Mouse (Mus musculus): ENCODE measurements at regions not wholly inside any gene's neighbourhood (a gene's known extent, or its start where the extent isn't known, plus 50 kb on each side); places are given as distances from the start of the nearest gene placed in this dataset.

GRCm38 (mm10) chr2:160240531-160241379 is 93.2 kb downstream of the Gm826 start:
- 13% methylated on average over 12 of the region's 12 CpGs for WGBS
- Histone ChIP-seq H3K4me3 (replicated peaks; ENCODE audit: low read depth, low read length) (no peak overlapping the region), H3K27ac (no peak overlapping the region), H3K27me3 (ENCODE audit: insufficient read depth, low read length) (no peaks in the 10 kb centered on the region), H3K4me2 (ENCODE audit: low read length) (no peak overlapping the region), H3K36me3 (ENCODE audit: insufficient read depth, low read length) (no peaks in the 10 kb centered on the region), H3K9me3 (replicated peaks; ENCODE audit: low read length) (no peaks in the 10 kb centered on the region), H3K4me1 (replicated peaks; ENCODE audit: insufficient read depth, low read length) (peaks cover 6% of the 10 kb centered on the region; the same call in 1 of the 2 replicates), H3K9ac (ENCODE audit: low read depth, low read length) (no peak overlapping the region)
- ATAC-seq (replicated peaks; ENCODE audit: low FRiP score, low read depth) (peak; percentile 66), DNase-seq (ENCODE audit: low spot score) (peak; percentile 28)
- TF ChIP-seq CTCF (IDR thresholded peaks at IDR 0.05; ENCODE audit: low read depth): no peak

- 86% methylated on average over 3 of the region's 3 CpGs for WGBS
- Histone ChIP-seq H3K9ac (ENCODE audit: low read depth, low read length) (no peak overlapping the region), H3K4me2 (ENCODE audit: low read length) (no peak overlapping the region), H3K4me1 (replicated peaks; ENCODE audit: insufficient read depth, low read length) (peaks cover 6% of the 10 kb centered on the region; the same call in 1 of the 2 replicates), H3K27me3 (ENCODE audit: insufficient read depth, low read length) (no peaks in the 10 kb centered on the region), H3K27ac (no peak overlapping the region), H3K36me3 (ENCODE audit: insufficient read depth, low read length) (no peaks in the 10 kb centered on the region), H3K4me3 (replicated peaks; ENCODE audit: low read depth, low read length) (no peak overlapping the region), H3K9me3 (replicated peaks; ENCODE audit: low read length) (no peaks in the 10 kb centered on the region)
- no peak for TF ChIP-seq CTCF (IDR thresholded peaks at IDR 0.05; ENCODE audit: low read depth)
- no peak for DNase-seq (ENCODE audit: low spot score)
- ATAC-seq (replicated peaks; ENCODE audit: low FRiP score, low read depth): no peak
Measured at GRCm38 (mm10) chr2:160237436-160238104, 96.4 kb downstream of the Gm826 start.

- no peak overlapping the region for H3K9ac ChIP-seq (ENCODE audit: low read depth, low read length)
- peaks cover 6% of the 10 kb centered on the region; the same call in 1 of the 2 replicates for H3K4me1 ChIP-seq (replicated peaks; ENCODE audit: insufficient read depth, low read length)
- H3K27me3 ChIP-seq (ENCODE audit: insufficient read depth, low read length): no peaks in the 10 kb centered on the region
- no peaks in the 10 kb centered on the region for H3K9me3 ChIP-seq (replicated peaks; ENCODE audit: low read length)
- no peaks in the 10 kb centered on the region for H3K36me3 ChIP-seq (ENCODE audit: insufficient read depth, low read length)
- H3K4me3 ChIP-seq (replicated peaks; ENCODE audit: low read depth, low read length): no peak overlapping the region
- H3K4me2 ChIP-seq (ENCODE audit: low read length): no peak overlapping the region
- no peak overlapping the region for H3K27ac ChIP-seq
- ATAC-seq (replicated peaks; ENCODE audit: low FRiP score, low read depth) (no peak), DNase-seq (ENCODE audit: low spot score) (no peak)
- WGBS: 69% methylated on average over 7 of the region's 7 CpGs
- no peak for TF ChIP-seq CTCF (IDR thresholded peaks at IDR 0.05; ENCODE audit: low read depth)
Measured at GRCm38 (mm10) chr2:160236806-160237205, 97.2 kb downstream of the Gm826 start.

GRCm38 (mm10) chr2:160230786-160231185 is 103.2 kb downstream of the Gm826 start:
- Histone ChIP-seq H3K9ac (ENCODE audit: low read depth, low read length) (no peak overlapping the region), H3K27me3 (ENCODE audit: insufficient read depth, low read length) (no peaks in the 10 kb centered on the region), H3K36me3 (ENCODE audit: insufficient read depth, low read length) (no peaks in the 10 kb centered on the region), H3K9me3 (replicated peaks; ENCODE audit: low read length) (no peaks in the 10 kb centered on the region), H3K4me3 (replicated peaks; ENCODE audit: low read depth, low read length) (no peak overlapping the region), H3K4me1 (replicated peaks; ENCODE audit: insufficient read depth, low read length) (no peaks in the 10 kb centered on the region), H3K27ac (no peak overlapping the region), H3K4me2 (ENCODE audit: low read length) (no peak overlapping the region)
- TF ChIP-seq CTCF (IDR thresholded peaks at IDR 0.05; ENCODE audit: low read depth): no peak
- WGBS: 52% methylated on average over 8 of the region's 8 CpGs
- peak; percentile 71 for ATAC-seq (replicated peaks; ENCODE audit: low FRiP score, low read depth)
- DNase-seq (ENCODE audit: low spot score): peak; percentile 17

- no peak overlapping the region for H3K4me2 ChIP-seq (ENCODE audit: low read length)
- no peak overlapping the region for H3K9ac ChIP-seq (ENCODE audit: low read depth, low read length)
- no peak for DNase-seq (ENCODE audit: low spot score)
- no peaks in the 10 kb centered on the region for H3K36me3 ChIP-seq (ENCODE audit: insufficient read depth, low read length)
- no peak overlapping the region for H3K27ac ChIP-seq
- no peaks in the 10 kb centered on the region for H3K27me3 ChIP-seq (ENCODE audit: insufficient read depth, low read length)
- no peak overlapping the region for H3K4me3 ChIP-seq (replicated peaks; ENCODE audit: low read depth, low read length)
- no peaks in the 10 kb centered on the region for H3K4me1 ChIP-seq (replicated peaks; ENCODE audit: insufficient read depth, low read length)
- H3K9me3 ChIP-seq (replicated peaks; ENCODE audit: low read length): no peaks in the 10 kb centered on the region
- WGBS: 81% methylated on average over 8 of the region's 8 CpGs
- ATAC-seq (replicated peaks; ENCODE audit: low FRiP score, low read depth): no peak
- TF ChIP-seq CTCF (IDR thresholded peaks at IDR 0.05; ENCODE audit: low read depth): no peak
Measured at GRCm38 (mm10) chr2:160228331-160229035, 105.5 kb downstream of the Gm826 start.

GRCm38 (mm10) chr2:160225450-160225849 is 108.5 kb downstream of the Gm826 start:
- H3K4me3 ChIP-seq (replicated peaks; ENCODE audit: low read depth, low read length): no peak overlapping the region
- ATAC-seq (replicated peaks; ENCODE audit: low FRiP score, low read depth): peak; percentile 43; the same call in 1 of the 2 replicates
- H3K27me3 ChIP-seq (ENCODE audit: insufficient read depth, low read length): no peaks in the 10 kb centered on the region
- no peak overlapping the region for H3K27ac ChIP-seq
- 39% methylated on average over 5 of the region's 5 CpGs for WGBS
- no peak for TF ChIP-seq CTCF (IDR thresholded peaks at IDR 0.05; ENCODE audit: low read depth)
- H3K36me3 ChIP-seq (ENCODE audit: insufficient read depth, low read length): no peaks in the 10 kb centered on the region
- H3K9me3 ChIP-seq (replicated peaks; ENCODE audit: low read length): no peaks in the 10 kb centered on the region
- H3K4me1 ChIP-seq (replicated peaks; ENCODE audit: insufficient read depth, low read length): peaks cover 5% of the 10 kb centered on the region; the same call in 1 of the 2 replicates
- H3K4me2 ChIP-seq (ENCODE audit: low read length): no peak overlapping the region
- H3K9ac ChIP-seq (ENCODE audit: low read depth, low read length): no peak overlapping the region
- peak; percentile 12 for DNase-seq (ENCODE audit: low spot score)
